Mouse (Mus musculus) myocyte (in vitro differentiated cells): ENCODE measurements at regions not wholly inside any gene's neighbourhood (a gene's known extent, or its start where the extent isn't known, plus 50 kb on each side); places are given as distances from the start of the nearest gene placed in this dataset.

Experiments used
- CEBPB ChIP-seq: IDR thresholded peaks from 2 replicates; pipeline ENCODE4 v1.6.1; 2011; ENCODE audit warnings: mild to moderate bottlenecking, moderate library complexity; ENCODE audit not compliant: poor library complexity, insufficient read depth, severe bottlenecking
- E2F4 ChIP-seq: IDR thresholded peaks from one replicate; pipeline ENCODE4 v1.6.1; 2011; ENCODE audit warnings: mild to moderate bottlenecking, control low read depth, moderate library complexity; ENCODE audit not compliant: insufficient read depth
- MAX ChIP-seq: IDR thresholded peaks from one replicate; pipeline ENCODE4 v1.6.1; 2011; ENCODE audit warnings: low read depth, mild to moderate bottlenecking, control low read depth
- MYOD1 ChIP-seq, 3 experiments: IDR thresholded peaks; one replicate each; pipeline ENCODE4 v1.6.1; 2011; ENCODE audit warnings: control low read depth in 2 of 3, low read depth in 2 of 3, mild to moderate bottlenecking in 2 of 3, moderate library complexity in 1 of 3; ENCODE audit not compliant: insufficient read length in 2 of 3, control insufficient read depth in 1 of 3
- MYOG ChIP-seq, 3 experiments: IDR thresholded peaks; one replicate each; pipeline ENCODE4 v1.6.1; 2011; ENCODE audit warnings: control low read depth in 2 of 3, low read depth in 2 of 3, mild to moderate bottlenecking in 2 of 3; ENCODE audit not compliant: insufficient read length in 2 of 3, control insufficient read depth in 1 of 3, insufficient read depth in 1 of 3
- POLR2A ChIP-seq: IDR thresholded peaks from one replicate; pipeline ENCODE4 v1.6.1; 2011; ENCODE audit warnings: low read depth, mild to moderate bottlenecking, control low read depth, moderate library complexity; ENCODE audit not compliant: insufficient read length
- POLR2AphosphoS2 ChIP-seq: IDR thresholded peaks from one replicate; pipeline ENCODE4 v1.6.1; 2011; ENCODE audit warnings: low read depth, control low read depth; ENCODE audit not compliant: insufficient read length
- REST ChIP-seq: IDR thresholded peaks from one replicate; pipeline ENCODE4 v1.6.1; 2011; ENCODE audit warnings: mild to moderate bottlenecking, control low read depth, moderate library complexity; ENCODE audit not compliant: insufficient read depth, insufficient read length
- TCF12 ChIP-seq: IDR thresholded peaks from one replicate; pipeline ENCODE4 v1.6.1; 2011; ENCODE audit warnings: mild to moderate bottlenecking, control low read depth; ENCODE audit not compliant: poor library complexity, insufficient read depth, severe bottlenecking
- USF1 ChIP-seq: IDR thresholded peaks from one replicate; pipeline ENCODE4 v1.6.1; 2011; ENCODE audit warnings: low read depth, mild to moderate bottlenecking, control low read depth, moderate library complexity

- no peak for TF ChIP-seq POLR2A
- no peak for TF ChIP-seq REST
- TF ChIP-seq CEBPB = no peak
- TF ChIP-seq USF1 = no peak
- no peak for TF ChIP-seq TCF12
- no peak for TF ChIP-seq POLR2AphosphoS2
- no peak for TF ChIP-seq MYOD1 (IDR thresholded peaks at IDR 0.05; ENCODE audit: control insufficient read depth in 1 of 3, insufficient read length in 2 of 3, low read depth in 2 of 3)
- TF ChIP-seq E2F4 = no peak
- TF ChIP-seq MYOG (IDR thresholded peaks at IDR 0.05; ENCODE audit: control insufficient read depth in 1 of 3, insufficient read depth in 1 of 3, insufficient read length in 2 of 3, low read depth in 2 of 3) = no peak
- no peak for TF ChIP-seq MAX
These were observed 59.6 kb upstream of the Jade1 start for GRCm38 (mm10) chr3:41495893-41496292.
